In the genomic region with DNA sequence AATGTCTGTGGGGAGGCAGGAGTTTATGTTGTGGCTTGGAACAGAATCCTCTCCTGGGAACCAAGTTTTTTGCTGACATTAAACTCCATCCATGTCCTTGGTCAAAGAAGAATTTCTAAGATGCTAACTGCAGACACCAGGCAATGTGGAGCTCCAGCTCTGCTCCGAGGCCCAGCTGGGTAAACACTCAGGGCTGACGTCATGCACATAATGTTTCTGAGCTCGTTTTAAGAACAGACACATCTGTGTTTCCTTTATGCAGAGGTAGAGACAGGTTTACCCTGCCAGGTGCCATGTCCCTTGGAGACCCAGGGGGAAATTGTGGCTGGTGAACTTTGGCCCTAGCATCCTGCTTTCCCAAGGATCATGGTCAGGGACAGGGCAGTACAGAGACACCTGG, we compare ENCODE assay signal across 27 mouse cellular contexts. TPM values are rescaled to one million over a fixed set of nuclear protein-coding genes. Genes with fewer than 3 reads are reported as not detected.
DNase-seq lines count a peak whose midpoint lies in the region; ATAC-seq lines count a peak whose summit lies in the region.
"Had no signal": no experiment of that assay in that cellular context is flagged by ENCODE, and none has a peak within 500 bp of the region (broad histone marks: within the 10 kb centered on the region; RNA-seq: fewer than 3 reads in every experiment).

No protein-coding gene starts in this region.

- no peaks in the 10 kb centered on the region for H3K36me3 ChIP-seq in neural tube, embryonic 15.5 days
- no peaks in the 10 kb centered on the region for H3K36me3 ChIP-seq in limb, embryonic 12.5 days
- H3K36me3 ChIP-seq: embryonic facial prominence, embryonic 12.5 days; forebrain, embryonic 12.5 days; hindbrain, embryonic 12.5 days; midbrain, embryonic 15.5 days; stomach, embryonic 15.5 days had no signal

- no peak overlapping the region for H3K4me3 ChIP-seq in neural tube, embryonic 15.5 days (replicated peaks)
- H3K4me3 ChIP-seq in limb, embryonic 12.5 days (replicated peaks), result no peak overlapping the region
- H3K4me3 ChIP-seq: embryonic facial prominence, embryonic 12.5 days; erythroblast, embryonic 14.5 days; forebrain, embryonic 12.5 days; hindbrain, embryonic 12.5 days; megakaryocyte, embryonic 14.5 days; midbrain, embryonic 15.5 days; stomach, embryonic 15.5 days had no signal

- no peak overlapping the region for H3K27ac ChIP-seq in neural tube, embryonic 15.5 days (replicated peaks)
- no peak overlapping the region for H3K27ac ChIP-seq in limb, embryonic 12.5 days
- H3K27ac ChIP-seq: embryonic facial prominence, embryonic 12.5 days; forebrain, embryonic 12.5 days; hindbrain, embryonic 12.5 days; midbrain, embryonic 15.5 days; stomach, embryonic 15.5 days had no signal

- no peak for ATAC-seq in neural tube, embryonic 15.5 days (ENCODE audit: low FRiP score)
- ATAC-seq in limb, embryonic 12.5 days (ENCODE audit: insufficient number of reproducible peaks, insufficient read depth, low FRiP score, low TSS enrichment, low read depth), result 0 out of 2 replicates have a peak, but pooled peaks have one; percentile 10
- ATAC-seq: intestine, postnatal 0 days; liver, postnatal 0 days; midbrain, embryonic 15.5 days had no signal

- no peaks in the 10 kb centered on the region for H3K4me1 ChIP-seq in neural tube, embryonic 15.5 days
- H3K4me1 ChIP-seq in limb, embryonic 12.5 days (replicated peaks), result peaks cover 8% of the 10 kb centered on the region
- H3K4me1 ChIP-seq: embryonic facial prominence, embryonic 12.5 days; megakaryocyte, embryonic 14.5 days; midbrain, embryonic 15.5 days; stomach, embryonic 15.5 days had no signal

- no peaks in the 10 kb centered on the region for H3K9me3 ChIP-seq in neural tube, embryonic 15.5 days (replicated peaks)
- no peaks in the 10 kb centered on the region for H3K9me3 ChIP-seq in limb, embryonic 12.5 days
- H3K9me3 ChIP-seq: embryonic facial prominence, embryonic 12.5 days; forebrain, embryonic 12.5 days; hindbrain, embryonic 12.5 days; megakaryocyte, embryonic 14.5 days; midbrain, embryonic 15.5 days; stomach, embryonic 15.5 days had no signal

- no peaks in the 10 kb centered on the region for H3K27me3 ChIP-seq in neural tube, embryonic 15.5 days (replicated peaks)
- no peaks in the 10 kb centered on the region for H3K27me3 ChIP-seq in limb, embryonic 12.5 days
- H3K27me3 ChIP-seq: embryonic facial prominence, embryonic 12.5 days; forebrain, embryonic 12.5 days; megakaryocyte, embryonic 14.5 days; midbrain, embryonic 15.5 days; stomach, embryonic 15.5 days had no signal

- DNase-seq in embryo, embryonic 10 days (ENCODE audit: low spot score), result peak; percentile 44
- DNase-seq in embryo, embryonic 9.5 days (ENCODE audit: extremely low spot score), result no peak
- DNase-seq in neural tube, embryonic 10.5 days (ENCODE audit: extremely low spot score, low spot score), result peak; percentile 32
- no peak for DNase-seq in T-cell, adult 2 months (ENCODE audit: low spot score)
- no peak for DNase-seq in heart, adult 11 months
- DNase-seq: cerebellum, adult 11-12 months; cerebellum, postnatal 10 days; gastrocnemius, postnatal 10 days; layer of hippocampus, adult 9-11 months; liver, postnatal 0 days; lung, postnatal 14 days; right cerebral cortex, adult 18-20 months; right cerebral cortex, postnatal 4 days; thymus, postnatal 36 days had no signal

- WGBS in neural tube, embryonic 15.5 days, result 65% methylated on average over 3 of the region's 3 CpGs
- 33% methylated on average over 3 of the region's 3 CpGs for WGBS in limb, embryonic 12.5 days

- H3K9ac ChIP-seq in neural tube, embryonic 15.5 days (replicated peaks), result no peak overlapping the region
- H3K9ac ChIP-seq in limb, embryonic 12.5 days (replicated peaks), result no peak overlapping the region
- H3K9ac ChIP-seq: embryonic facial prominence, embryonic 12.5 days; forebrain, embryonic 12.5 days; hindbrain, embryonic 12.5 days; liver, postnatal 0 days; midbrain, embryonic 15.5 days; stomach, embryonic 15.5 days had no signal

- H3K4me2 ChIP-seq in neural tube, embryonic 15.5 days, result no peak overlapping the region
- H3K4me2 ChIP-seq in limb, embryonic 12.5 days, result no peak overlapping the region
- H3K4me2 ChIP-seq: embryonic facial prominence, embryonic 12.5 days; forebrain, embryonic 12.5 days; heart, embryonic 11.5 days; hindbrain, embryonic 12.5 days; midbrain, embryonic 15.5 days; stomach, embryonic 15.5 days had no signal

RNA-seq across cellular contexts. Expression of a gene that starts 29.9 kb away (rescaled TPM):
- polyA plus RNA-seq in neural tube, embryonic 15.5 days (2015; fragmentation: Nextera tagmentation; extraction: Ambion mirVana), result 36.2 and 47.5 TPM in 2 replicates
- 1.8 and 3.0 TPM in 2 replicates for polyA plus RNA-seq in limb, embryonic 12.5 days (2016; fragmentation: Nextera tagmentation; extraction: Ambion mirVana)
- polyA plus RNA-seq: erythroblast, embryonic 14.5 days; heart, postnatal 0 days; liver, adult 2 months; liver, postnatal 0 days had no signal

Comparison
In these comparisons a context has a peak if more than half of its experiments do, and no peak if none do; other contexts are left out.
1. DNase-seq: peak in embryo, embryonic 10 days (single experiment) and neural tube, embryonic 10.5 days (single experiment); none in embryo, embryonic 9.5 days (single experiment), T-cell, adult 2 months (single experiment) and heart, adult 11 months (single experiment).